Mouse (Mus musculus) intestine, postnatal 0 days (tissue): ENCODE measurements around the gene Calm2. TPM values are rescaled to one million over a fixed set of nuclear protein-coding genes. Genes with fewer than 3 reads are reported as not detected.

Source experiments
- ATAC-seq: fragments of 200-750 bp; cut with Nextera tagmentation; 2 replicates; pipeline ENCODE4 v1.8.0; 2017; ENCODE audit warnings: mild to moderate bottlenecking, moderate TSS enrichment, moderate library complexity
- H3K27ac ChIP-seq: fragments of 300-500 bp; sonication (generic); 2 replicates; pipeline ENCODE4 v1.5.1; 2014; ENCODE audit warnings: mild to moderate bottlenecking, low read depth, low read length, moderate library complexity
- H3K27me3 ChIP-seq: fragments of 300-500 bp; sonication (generic); replicated peaks from 2 replicates; pipeline ENCODE4 v1.6.1; 2014; ENCODE audit warnings: low read length, mixed read lengths; ENCODE audit not compliant: control insufficient read depth, insufficient read depth
- H3K36me3 ChIP-seq: fragments of 300-500 bp; sonication (generic); 2 replicates; pipeline ENCODE4 v1.6.1; 2014; ENCODE audit warnings: mild to moderate bottlenecking, moderate library complexity; ENCODE audit not compliant: control insufficient read depth, insufficient read depth
- H3K4me1 ChIP-seq: fragments of 300-500 bp; sonication (generic); replicated peaks from 2 replicates; pipeline ENCODE4 v1.6.1; 2014; ENCODE audit warnings: antibody characterized with exemption, low read length, mixed read lengths; ENCODE audit not compliant: control insufficient read depth, insufficient read depth
- H3K4me2 ChIP-seq: fragments of 300-500 bp; sonication (generic); replicated peaks from 2 replicates; pipeline ENCODE4 v1.6.1; 2014; ENCODE audit warnings: low read depth, mild to moderate bottlenecking, moderate library complexity
- H3K4me3 ChIP-seq: fragments of 300-500 bp; sonication (generic); 2 replicates; pipeline ENCODE4 v1.5.1; 2014; ENCODE audit warnings: low read depth, low read length
- H3K9ac ChIP-seq: fragments of 300-500 bp; sonication (generic); 2 replicates; pipeline ENCODE4 v1.6.1; 2014; ENCODE audit warnings: mild to moderate bottlenecking, low read depth, low read length
- H3K9me3 ChIP-seq: fragments of 300-500 bp; sonication (generic); 2 replicates; pipeline ENCODE4 v1.6.1; 2016; ENCODE audit warnings: mixed run types; ENCODE audit not compliant: control insufficient read depth
- CTCF ChIP-seq: sonication (generic); IDR thresholded peaks from 2 replicates; pipeline ENCODE4 v1.5.1; 2016; ENCODE audit warnings: low read depth, mild to moderate bottlenecking, control low read depth, antibody characterized with exemption, moderate library complexity
- WGBS: fragments of 180-500 bp; shearing (Covaris S2); extraction: QIAGEN DNeasy Blood & Tissue Kit; methylation state at CpG from one replicate; pipeline ENCODE4 v1.1.7; 2014; 5-methylcytosine and 5-hydroxymethylcytosine counted together
- polyA plus RNA-seq: library from polyadenylated mRNA; unstranded; fragments of >200 nt; fragmentation: Nextera tagmentation; extraction: Ambion mirVana; gene quantifications from 2 replicates; pipeline ENCODE4 v1.2.1, GENCODE M21; 2015

Gene Calm2
- polyA plus RNA-seq, 1 experiment from 2014 or later = 774 TPM

GRCm38 (mm10) chr17:87402444-87402843, 44.3 kb downstream of the Calm2 start:
- Histone ChIP-seq H3K27me3 (no peaks in the 10 kb centered on the region), H3K4me2 (no peak overlapping the region), H3K9ac (no peak overlapping the region), H3K4me3 (no peak overlapping the region), H3K9me3 (no peaks in the 10 kb centered on the region), H3K36me3 (no peaks in the 10 kb centered on the region), H3K4me1 (no peaks in the 10 kb centered on the region), H3K27ac (no peak overlapping the region)
- no peak for TF ChIP-seq CTCF
- 90% methylated on average over 11 of the region's 11 CpGs for WGBS
- no peak for ATAC-seq

DNA sequence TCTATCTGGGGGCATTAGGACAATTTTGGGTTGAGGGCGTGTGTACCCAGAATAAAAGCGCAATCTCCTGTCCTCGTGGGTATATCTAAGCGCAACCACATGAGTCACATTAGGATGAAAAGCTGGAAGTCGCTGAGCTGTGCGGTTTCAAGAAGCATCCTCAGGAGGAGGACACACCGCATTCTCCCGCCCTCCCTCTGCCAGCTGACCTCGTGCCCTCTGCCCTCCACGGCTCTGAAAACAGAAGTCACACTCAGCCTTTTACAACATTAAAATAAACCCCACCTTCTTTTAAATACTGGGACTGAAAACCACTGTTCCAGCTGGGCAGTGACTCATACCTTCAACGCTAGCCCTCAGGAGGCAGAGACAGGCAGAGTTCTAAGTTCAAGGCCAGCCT, 49.6 kb downstream of the Calm2 start:
- no peak overlapping the region for H3K4me3 ChIP-seq
- H3K9me3 ChIP-seq = no peaks in the 10 kb centered on the region
- ATAC-seq = no peak
- H3K27me3 ChIP-seq = no peaks in the 10 kb centered on the region
- H3K9ac ChIP-seq = no peak overlapping the region
- no peaks in the 10 kb centered on the region for H3K4me1 ChIP-seq
- no peak for TF ChIP-seq CTCF
- no peak overlapping the region for H3K27ac ChIP-seq
- H3K4me2 ChIP-seq = no peak overlapping the region
- H3K36me3 ChIP-seq = no peaks in the 10 kb centered on the region
- 68% methylated on average over 11 of the region's 11 CpGs for WGBS

GRCm38 (mm10) chr17:87391242-87391641, 55.5 kb downstream of the Calm2 start:
- H3K4me2 ChIP-seq = no peak overlapping the region
- WGBS = 55% methylated on average over 7 of the region's 7 CpGs
- H3K27ac ChIP-seq = no peak overlapping the region
- no peaks in the 10 kb centered on the region for H3K4me1 ChIP-seq
- H3K4me3 ChIP-seq = no peak overlapping the region
- ATAC-seq = no peak
- no peaks in the 10 kb centered on the region for H3K36me3 ChIP-seq
- no peaks in the 10 kb centered on the region for H3K9me3 ChIP-seq
- no peak overlapping the region for H3K9ac ChIP-seq
- H3K27me3 ChIP-seq = no peaks in the 10 kb centered on the region
- TF ChIP-seq CTCF = no peak

GRCm38 (mm10) chr17:87387068-87387467, 59.7 kb downstream of the Calm2 start:
- no peak overlapping the region for H3K4me3 ChIP-seq
- H3K27ac ChIP-seq = no peak overlapping the region
- no peak for ATAC-seq
- no peak overlapping the region for H3K4me2 ChIP-seq
- no peaks in the 10 kb centered on the region for H3K36me3 ChIP-seq
- H3K27me3 ChIP-seq = no peaks in the 10 kb centered on the region
- WGBS = 19% methylated on average over 4 of the region's 5 CpGs
- H3K9me3 ChIP-seq = no peaks in the 10 kb centered on the region
- no peaks in the 10 kb centered on the region for H3K4me1 ChIP-seq
- no peak for TF ChIP-seq CTCF
- no peak overlapping the region for H3K9ac ChIP-seq

DNA sequence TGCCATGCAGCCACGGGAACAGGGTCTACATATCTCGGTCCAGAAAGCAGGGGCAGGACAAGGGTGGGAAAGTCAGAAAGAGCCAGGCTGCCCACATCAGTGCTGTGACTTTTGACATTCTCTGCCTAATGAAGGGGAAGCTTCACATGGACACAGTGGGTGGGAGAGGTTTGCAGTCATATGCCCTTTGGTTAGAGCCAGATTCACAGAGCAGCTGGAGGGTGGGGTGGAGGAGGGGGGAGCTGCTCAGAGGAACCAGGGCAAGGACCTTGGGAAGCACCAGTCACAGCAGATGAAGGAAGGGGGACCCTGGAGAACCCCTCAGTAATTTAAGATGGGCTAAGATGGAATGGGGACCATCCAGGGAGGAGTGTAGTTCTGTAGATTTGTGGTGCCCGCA, 60.9 kb downstream of the Calm2 start:
- H3K9ac ChIP-seq = no peak overlapping the region
- no peak overlapping the region for H3K4me2 ChIP-seq
- H3K4me3 ChIP-seq = no peak overlapping the region
- no peaks in the 10 kb centered on the region for H3K36me3 ChIP-seq
- no peak for TF ChIP-seq CTCF
- 83% methylated on average over 3 of the region's 3 CpGs for WGBS
- no peak overlapping the region for H3K27ac ChIP-seq
- H3K27me3 ChIP-seq = no peaks in the 10 kb centered on the region
- no peaks in the 10 kb centered on the region for H3K4me1 ChIP-seq
- no peaks in the 10 kb centered on the region for H3K9me3 ChIP-seq
- no peak for ATAC-seq

Other genes starting within 250 kb of the Calm2 start
- gene Mcfd2, start 181.0 kb downstream of the Calm2 start, polyA plus RNA-seq = 220 and 231 TPM in 2 replicates
- 61.7 and 69.2 TPM in 2 replicates for gene Ttc7, start 164.0 kb downstream of the Calm2 start, polyA plus RNA-seq
- gene Stpg4, start 19.2 kb downstream of the Calm2 start, polyA plus RNA-seq = not detected in 2 replicates
- gene Epcam, start 189.0 kb upstream of the Calm2 start, polyA plus RNA-seq = 1,279 and 1,318 TPM in 2 replicates
- 13.9 and 15.9 TPM in 2 replicates for gene Msh2, start 225.4 kb upstream of the Calm2 start, polyA plus RNA-seq